Mouse (Mus musculus): ENCODE data around the gene Ccdc8. TPM values are rescaled to one million over a fixed set of nuclear protein-coding genes. Genes with fewer than 3 reads are reported as not detected.

Gene Ccdc8
- total RNA-seq, 2 experiments from 2014 or later, result 2.2 to 2.5 TPM

GRCm38 (mm10) chr7:16971160-16971559 is 21.3 kb upstream of the Ccdc8 start:
- DNase-seq (ENCODE audit: extremely low spot score in 1 of 2, low spot score in 1 of 2), result no peak

DNA sequence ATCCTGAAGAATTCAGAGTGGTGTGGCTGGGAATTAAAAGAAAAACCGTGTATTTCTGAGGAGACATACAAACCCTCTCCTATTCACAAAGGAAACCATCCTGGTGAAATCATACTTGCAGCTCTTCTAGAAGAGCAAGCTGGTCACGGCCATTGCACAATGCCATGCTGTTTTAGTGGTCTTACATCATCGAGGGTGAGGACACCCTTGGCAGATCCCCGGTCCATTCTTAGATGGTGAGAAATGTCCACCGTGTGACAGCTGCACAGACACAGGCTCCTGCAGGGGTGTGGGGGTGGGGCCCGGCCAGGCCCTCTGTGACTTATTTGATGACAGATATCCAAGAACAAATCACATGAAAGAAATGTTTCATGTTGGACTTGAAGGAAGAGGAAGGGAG is 18.5 kb upstream of the Ccdc8 start:
- DNase-seq (ENCODE audit: extremely low spot score in 1 of 2, low spot score in 1 of 2), result no peak

DNA sequence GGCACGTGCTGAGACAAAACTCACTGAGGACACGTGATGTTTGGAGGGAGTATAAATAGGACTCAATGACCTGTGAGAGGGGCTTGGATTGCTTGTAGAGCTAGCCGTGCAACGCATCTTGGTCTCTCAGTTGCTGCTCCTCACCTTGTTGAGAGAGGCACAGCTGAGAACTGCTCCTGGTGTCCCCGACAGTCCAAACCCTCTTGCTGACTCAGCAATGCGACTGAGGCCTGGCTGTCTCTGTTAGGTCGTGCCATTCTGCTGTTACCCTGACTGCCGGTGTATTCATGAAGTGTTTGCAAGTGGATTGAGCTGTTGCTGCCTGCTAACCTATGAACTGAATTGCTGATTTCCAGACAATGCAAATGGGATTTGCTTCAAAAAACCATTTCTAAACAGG is 16.2 kb upstream of the Ccdc8 start:
- no peak for DNase-seq (ENCODE audit: extremely low spot score in 1 of 2, low spot score in 1 of 2)

GRCm38 (mm10) chr7:16978173-16978572 is 14.3 kb upstream of the Ccdc8 start:
- DNase-seq (ENCODE audit: extremely low spot score in 1 of 2, low spot score in 1 of 2), result no peak

DNA sequence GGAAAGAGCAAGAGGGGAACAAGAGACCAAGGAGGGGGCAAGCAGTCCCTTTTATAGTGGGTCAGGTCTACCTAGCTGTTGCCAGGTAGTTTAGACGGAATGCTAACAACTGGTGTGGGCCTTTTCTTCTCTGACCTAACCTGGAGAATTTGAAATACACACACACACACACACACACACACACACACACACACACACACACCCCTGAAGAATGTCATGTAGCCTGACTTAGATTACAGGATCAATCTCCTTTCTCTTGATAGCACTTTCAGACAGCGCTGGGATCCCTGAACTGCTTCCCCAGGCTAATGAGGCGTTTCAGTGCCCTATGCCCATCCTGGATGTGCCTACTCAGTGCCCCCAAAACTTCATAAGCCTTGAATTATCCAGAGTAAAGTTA is 13.9 kb upstream of the Ccdc8 start:
- DNase-seq (ENCODE audit: extremely low spot score in 1 of 2, low spot score in 1 of 2), result no peak

- DNase-seq (ENCODE audit: extremely low spot score in 1 of 2, low spot score in 1 of 2), result peak in 1 of 2 experiments; percentile 41
These were observed 12.2 kb upstream of the Ccdc8 start for GRCm38 (mm10) chr7:16980348-16980747.

DNA sequence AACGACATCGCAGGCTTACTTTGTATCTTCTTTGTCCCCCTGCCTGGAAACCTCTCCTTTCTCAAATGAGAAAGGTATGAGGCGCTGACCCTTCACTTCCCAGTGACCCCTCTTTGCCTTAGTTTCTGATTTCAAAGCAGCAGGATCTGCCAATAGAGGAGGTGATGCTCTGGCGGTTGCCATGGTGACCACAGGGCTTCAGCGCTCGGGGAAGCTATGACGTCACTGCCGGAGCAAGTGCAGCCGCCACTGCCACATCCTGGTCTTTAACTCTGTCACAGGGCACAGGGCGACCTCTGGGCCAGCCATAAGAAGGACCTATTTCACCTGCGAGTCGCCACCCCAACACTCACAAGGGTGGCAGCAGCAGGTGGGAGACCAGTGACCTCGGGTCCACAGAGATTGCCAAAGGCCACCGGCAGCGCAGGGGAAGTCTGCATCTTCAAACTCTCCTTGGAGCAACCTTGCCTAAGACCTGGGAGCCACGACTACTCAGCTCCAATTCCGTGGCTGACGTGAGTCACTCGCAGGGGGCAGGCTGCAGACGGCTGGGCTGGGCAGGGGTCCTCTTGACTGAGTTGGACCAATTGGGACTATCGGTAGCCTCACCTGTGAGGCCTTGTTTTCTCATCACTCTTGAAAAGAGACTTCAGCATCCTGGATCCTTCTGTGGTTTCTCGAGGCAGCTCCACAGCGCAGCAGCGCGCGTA is 9.5 kb upstream of the Ccdc8 start, which contains the start of gene Gm42372:
Gm42372 (plus strand) TSS at position 228 of the 710 bp plus-strand sequence.
- DNase-seq (ENCODE audit: extremely low spot score in 1 of 2, low spot score in 1 of 2), result peak; percentile 69 to 74

GRCm38 (mm10) chr7:16987541-16988149 is 4.9 kb upstream of the Ccdc8 start:
- no peak for DNase-seq (ENCODE audit: extremely low spot score in 1 of 2, low spot score in 1 of 2)

GRCm38 (mm10) chr7:16988405-16988804 is 4.1 kb upstream of the Ccdc8 start:
- DNase-seq (ENCODE audit: extremely low spot score in 1 of 2, low spot score in 1 of 2), result no peak

DNA sequence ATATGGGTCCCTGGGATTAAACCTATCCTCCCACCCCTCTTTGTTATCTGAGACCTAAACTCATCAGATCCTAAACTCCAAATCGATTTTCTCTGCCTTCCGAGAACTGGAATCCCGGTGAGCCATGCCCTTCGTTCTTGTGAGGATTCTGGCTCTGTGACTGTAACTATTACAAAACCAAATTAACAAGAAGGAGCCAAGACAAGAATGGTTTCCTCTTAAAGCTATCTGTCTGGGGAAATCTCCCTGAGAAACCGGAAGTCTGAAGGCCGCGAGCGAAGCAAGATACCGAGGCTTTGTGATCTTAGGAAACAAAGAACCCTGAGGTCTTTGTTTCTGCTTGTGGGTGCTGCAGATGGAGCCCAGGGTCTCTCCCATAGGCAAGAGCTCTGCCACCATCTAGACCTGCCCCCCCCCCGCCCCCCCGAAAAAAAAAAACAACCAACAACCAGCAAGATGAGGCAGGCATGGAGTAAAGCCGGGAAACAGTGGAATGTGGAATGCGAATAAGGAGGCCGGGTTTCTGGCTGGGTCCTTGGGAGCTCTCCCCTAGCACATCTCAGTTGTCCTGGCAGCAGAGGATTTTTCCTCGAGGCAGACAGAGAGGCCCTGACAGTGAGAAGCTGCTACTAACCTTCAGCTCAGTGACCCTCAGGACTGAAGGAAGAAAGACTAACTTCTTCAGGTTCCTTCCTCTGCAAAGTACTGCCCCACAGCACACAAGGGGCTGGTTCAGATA is 2.3 kb upstream of the Ccdc8 start:
- DNase-seq (ENCODE audit: extremely low spot score in 1 of 2, low spot score in 1 of 2), result no peak

DNA sequence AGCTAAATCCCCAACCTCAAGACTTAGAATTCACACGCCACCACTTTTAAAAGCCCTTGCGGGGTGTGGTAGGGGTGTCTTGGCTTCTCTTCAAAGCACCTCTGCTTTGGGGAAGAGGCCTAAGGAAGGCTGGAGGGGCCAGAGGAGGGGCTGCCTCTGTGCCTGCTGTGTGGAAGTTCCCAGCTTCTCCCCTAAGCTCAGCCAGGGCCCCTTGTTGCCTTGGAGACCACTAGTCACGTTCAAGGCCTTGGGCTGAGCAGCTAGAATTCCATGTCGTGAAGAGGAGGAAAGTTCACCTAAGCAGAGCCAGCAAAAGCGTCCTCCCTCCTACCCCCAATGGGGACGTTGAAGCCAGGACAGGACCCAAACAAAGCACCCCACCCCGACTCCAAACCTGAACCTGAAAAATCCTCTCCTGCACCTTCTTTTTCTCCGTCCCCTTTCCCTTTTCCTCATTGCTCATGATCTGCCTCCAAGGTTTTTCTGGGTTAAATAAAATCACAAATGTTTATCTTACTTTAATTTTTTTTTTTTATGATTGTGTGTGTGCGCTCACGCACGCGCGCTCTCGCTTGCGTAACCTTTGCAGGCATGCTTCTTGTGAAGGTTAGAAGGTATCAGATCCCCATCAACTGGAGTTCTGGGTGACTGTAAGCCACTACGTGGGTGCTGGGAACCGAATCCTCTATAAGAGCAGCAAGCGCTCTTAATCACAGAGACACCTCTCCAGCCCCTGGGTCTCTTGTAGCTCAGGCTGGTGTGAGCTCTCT is 642 bp upstream of the Ccdc8 start:
- no peak for DNase-seq (ENCODE audit: extremely low spot score in 1 of 2, low spot score in 1 of 2)

GRCm38 (mm10) chr7:16993651-16994399 is 1.3 kb downstream of the Ccdc8 start:
- peak in 1 of 2 experiments; percentile 19 for DNase-seq (ENCODE audit: extremely low spot score in 1 of 2, low spot score in 1 of 2)

GRCm38 (mm10) chr7:16994400-16994799 is 1.9 kb downstream of the Ccdc8 start:
- DNase-seq (ENCODE audit: extremely low spot score in 1 of 2, low spot score in 1 of 2), result no peak

- DNase-seq (ENCODE audit: extremely low spot score in 1 of 2, low spot score in 1 of 2), result no peak
These were observed 2.8 kb downstream of the Ccdc8 start for GRCm38 (mm10) chr7:16995345-16995744.

DNA sequence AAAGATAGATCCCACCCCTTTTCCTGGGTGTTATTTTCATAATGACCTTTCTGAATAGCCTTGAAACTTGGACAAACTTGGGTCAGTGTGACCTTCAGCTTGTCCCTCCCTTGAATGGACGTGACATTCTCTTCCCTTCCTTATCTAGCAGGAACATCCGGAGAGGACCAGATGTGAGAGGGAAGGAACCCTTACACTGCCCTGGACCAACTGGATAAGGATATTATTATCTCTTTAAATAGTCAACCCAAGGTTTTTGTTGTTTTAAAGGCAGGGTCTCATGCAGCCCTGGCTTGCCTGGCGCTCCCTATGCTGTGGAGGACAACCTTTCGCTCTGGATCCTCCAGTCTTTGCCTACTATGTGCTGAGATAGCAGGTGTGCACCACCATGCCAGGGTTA is 6.7 kb downstream of the Ccdc8 start:
- DNase-seq (ENCODE audit: extremely low spot score in 1 of 2, low spot score in 1 of 2), result no peak

DNA sequence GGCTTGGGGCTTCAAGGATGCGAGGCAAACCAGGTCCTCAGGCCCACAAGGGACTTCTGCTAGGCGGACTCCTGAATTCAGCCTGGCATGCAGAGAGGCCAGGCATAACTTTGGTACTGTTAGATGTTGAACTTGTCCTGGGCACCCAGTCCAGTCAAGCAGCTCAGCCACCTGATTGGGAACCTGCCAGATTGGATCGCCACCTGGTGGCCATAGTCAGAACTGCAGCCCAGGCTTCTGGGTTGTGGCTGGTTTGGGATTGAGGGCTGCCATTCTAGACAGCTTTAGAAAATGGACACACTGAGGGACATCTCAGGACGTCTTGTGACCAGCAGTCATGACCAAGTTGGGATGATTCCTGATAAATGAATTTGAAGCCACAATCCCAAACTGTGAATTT is 7.1 kb downstream of the Ccdc8 start:
- DNase-seq (ENCODE audit: extremely low spot score in 1 of 2, low spot score in 1 of 2), result peak; percentile 98

DNA sequence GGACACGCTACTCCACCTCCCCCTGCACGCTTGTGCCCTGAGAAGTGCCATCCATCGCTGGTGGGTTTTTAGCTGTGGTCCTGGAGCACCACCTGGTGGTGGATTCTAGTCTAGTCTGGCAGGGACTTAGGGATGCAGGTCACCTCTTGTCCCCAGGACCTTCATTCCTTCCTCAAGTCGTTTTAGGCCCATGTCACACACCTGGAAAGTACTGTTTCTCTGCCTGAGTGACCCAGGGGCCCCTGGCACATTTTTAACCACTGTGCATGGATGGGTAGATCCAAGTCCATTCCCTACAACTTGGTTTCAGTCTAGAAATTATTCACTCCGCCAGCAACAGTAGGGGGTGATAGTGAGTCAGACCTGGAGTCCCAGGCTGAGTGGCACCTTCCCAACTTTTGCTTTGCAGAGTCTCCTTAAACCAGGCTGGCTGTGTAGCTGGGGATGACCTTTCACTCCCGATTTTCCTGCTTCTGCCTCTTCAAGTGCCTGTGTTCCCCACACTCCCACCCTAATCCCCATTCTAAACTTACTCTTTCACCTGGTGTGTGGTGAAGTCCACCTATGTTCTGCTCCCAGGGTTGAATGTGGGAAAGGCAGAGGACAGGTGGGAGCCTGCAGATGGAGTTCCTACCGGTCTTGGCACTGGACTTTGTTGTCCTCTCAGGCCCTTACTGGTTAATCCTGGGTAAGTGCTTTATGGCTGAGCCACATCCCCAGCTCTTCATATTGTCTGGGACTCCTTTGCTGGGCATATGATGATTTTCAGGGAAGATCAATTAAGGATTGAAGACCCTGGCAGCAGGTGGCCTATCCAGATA is 10.1 kb downstream of the Ccdc8 start:
- DNase-seq (ENCODE audit: extremely low spot score in 1 of 2, low spot score in 1 of 2), result peak; percentile 81 to 93

DNA sequence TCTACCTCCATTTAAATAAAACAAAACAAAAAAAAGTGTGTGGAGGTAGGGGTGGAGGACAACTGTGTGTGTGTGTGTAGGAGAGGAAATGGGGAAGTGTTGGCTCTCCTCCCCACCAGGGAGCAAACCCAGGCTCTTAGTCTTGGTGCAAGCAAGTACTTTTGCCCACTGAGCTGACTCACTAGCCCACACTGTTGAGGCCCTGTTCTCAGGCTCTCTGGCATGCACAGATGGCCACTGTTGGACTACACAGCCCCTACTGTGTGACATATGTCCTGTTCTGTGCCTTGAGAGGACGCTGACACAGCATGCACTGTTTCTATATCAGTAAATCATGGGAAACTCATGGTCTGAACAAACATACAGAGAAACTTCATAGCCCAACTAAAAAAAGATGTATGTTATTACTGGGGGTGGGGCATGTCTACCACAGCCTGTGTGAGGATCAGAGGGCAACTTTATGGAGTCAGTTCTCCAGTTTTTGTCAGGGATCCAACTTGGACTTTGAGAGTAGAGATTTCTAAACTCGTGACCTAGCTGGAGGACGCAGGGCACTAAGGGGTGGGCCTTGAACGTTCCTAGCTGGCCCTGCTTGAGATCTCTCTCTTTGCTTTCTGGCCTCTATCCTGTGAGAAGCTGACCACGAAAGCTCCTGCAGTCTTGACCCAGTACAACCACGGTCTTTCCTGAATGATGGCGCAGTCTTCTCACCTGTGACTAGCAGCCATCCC is 10.9 kb downstream of the Ccdc8 start:
- no peak for DNase-seq (ENCODE audit: extremely low spot score in 1 of 2, low spot score in 1 of 2)

- DNase-seq (ENCODE audit: extremely low spot score in 1 of 2, low spot score in 1 of 2), result no peak
These were observed 12.2 kb downstream of the Ccdc8 start for GRCm38 (mm10) chr7:17004716-17005115.

All from layer of hippocampus, postnatal 25 days (tissue).